Mouse (Mus musculus) liver, embryonic 14.5 days (tissue): ENCODE results near the gene Clrn3.

Experiments used
- CTCF ChIP-seq: IDR thresholded peaks from 2 replicates; pipeline ENCODE4 v1.5.1; 2016; ENCODE audit warnings: antibody characterized with exemption, low read depth, control low read depth
- EP300 ChIP-seq: IDR thresholded peaks from 2 replicates; pipeline ENCODE4 v1.6.1; 2016; ENCODE audit warnings: antibody characterized with exemption, low read depth

GRCm38 (mm10) chr7:135564022-135564421 is 35.6 kb upstream of the Clrn3 start:
- TF ChIP-seq CTCF = no peak
- TF ChIP-seq EP300 = no peak
